In genomic region chr4:154634001-154634400, GRCm38 (mm10) we compare ENCODE assay signal across 11 mouse cellular contexts. TPM values are rescaled to one million over a fixed set of nuclear protein-coding genes. Genes with fewer than 3 reads are reported as not detected.
A peak's percentile ranks its signal among the peaks of the same experiment; 100 is the strongest.
DNase-seq lines count a peak whose midpoint lies in the region; ATAC-seq lines count a peak whose summit lies in the region.
"Had no signal": no experiment of that assay in that cellular context is flagged by ENCODE, and none has a peak within 500 bp of the region (broad histone marks: within the 10 kb centered on the region; RNA-seq: fewer than 3 reads in every experiment).

No protein-coding gene starts in this region.

- peak overlapping the region; percentile 91 for H3K9ac ChIP-seq in heart, embryonic 11.5 days (ENCODE audit: low read depth, low read length)
- H3K9ac ChIP-seq in hindbrain, embryonic 13.5 days, result peak overlapping the region; percentile 77
- H3K9ac ChIP-seq in midbrain, embryonic 12.5 days (replicated peaks), result 0 out of 2 replicates have a peak overlapping the region, but pooled peaks have one; percentile 15

- 23% methylated on average over 3 of the region's 3 CpGs for WGBS in heart, embryonic 11.5 days (ENCODE audit: insufficient replicate concordance)
- WGBS in embryonic facial prominence, embryonic 10.5 days, result 20% methylated on average over 3 of the region's 3 CpGs
- WGBS in hindbrain, embryonic 13.5 days, result 24% methylated on average over 3 of the region's 3 CpGs
- WGBS in midbrain, embryonic 12.5 days, result 36% methylated on average over 3 of the region's 3 CpGs

- peak overlapping the region; percentile 12; the same call in 1 of the 2 replicates for H3K27ac ChIP-seq in heart, embryonic 11.5 days (ENCODE audit: low read depth, low read length)
- peak overlapping the region; percentile 96 for H3K27ac ChIP-seq in embryonic facial prominence, embryonic 10.5 days (replicated peaks)
- H3K27ac ChIP-seq in hindbrain, embryonic 13.5 days, result peak overlapping the region; percentile 88
- no peak overlapping the region for H3K27ac ChIP-seq in midbrain, embryonic 12.5 days (replicated peaks)

- no peaks in the 10 kb centered on the region for H3K36me3 ChIP-seq in heart, embryonic 11.5 days (ENCODE audit: control insufficient read depth, insufficient read depth, low read length)
- H3K36me3 ChIP-seq in embryonic facial prominence, embryonic 10.5 days (replicated peaks), result peaks cover 2% of the 10 kb centered on the region; the same call in 1 of the 2 replicates
- H3K36me3 ChIP-seq in hindbrain, embryonic 13.5 days, result no peaks in the 10 kb centered on the region
- no peaks in the 10 kb centered on the region for H3K36me3 ChIP-seq in midbrain, embryonic 12.5 days

- peak overlapping the region; percentile 85 for H3K4me2 ChIP-seq in heart, embryonic 11.5 days
- peak overlapping the region; percentile 61 for H3K4me2 ChIP-seq in hindbrain, embryonic 13.5 days
- H3K4me2 ChIP-seq in midbrain, embryonic 12.5 days (replicated peaks), result peak overlapping the region; percentile 91

- H3K27me3 ChIP-seq in heart, embryonic 11.5 days (ENCODE audit: control insufficient read depth, insufficient read depth, low read length), result peaks cover 71% of the 10 kb centered on the region
- H3K27me3 ChIP-seq in embryonic facial prominence, embryonic 10.5 days (replicated peaks; ENCODE audit: low read depth, poor library complexity, severe bottlenecking), result peaks cover 95% of the 10 kb centered on the region
- H3K27me3 ChIP-seq in hindbrain, embryonic 13.5 days, result peaks cover 96% of the 10 kb centered on the region
- H3K27me3 ChIP-seq in midbrain, embryonic 12.5 days, result peaks cover 94% of the 10 kb centered on the region

- no peak for ATAC-seq in heart, embryonic 11.5 days (replicated peaks; ENCODE audit: insufficient number of reproducible peaks, low FRiP score, low TSS enrichment)
- ATAC-seq in hindbrain, embryonic 13.5 days (ENCODE audit: low FRiP score), result no peak
- no peak for ATAC-seq in midbrain, embryonic 12.5 days (ENCODE audit: low FRiP score, low read depth)

- no peaks in the 10 kb centered on the region for H3K9me3 ChIP-seq in heart, embryonic 11.5 days (replicated peaks; ENCODE audit: control insufficient read depth, low read length)
- no peaks in the 10 kb centered on the region for H3K9me3 ChIP-seq in embryonic facial prominence, embryonic 10.5 days
- no peaks in the 10 kb centered on the region for H3K9me3 ChIP-seq in hindbrain, embryonic 13.5 days
- no peaks in the 10 kb centered on the region for H3K9me3 ChIP-seq in midbrain, embryonic 12.5 days

- intact Hi-C loops in heart, postnatal 36 days (cut with DNase I), result loop anchor here (2.0 kb wide), 1 partner anchor 185 kb away; no protein-coding TSS in a partner anchor

- no peak for DNase-seq in heart, postnatal 36 days
- no peak for DNase-seq in embryonic facial prominence, embryonic 10.5 days (ENCODE audit: low spot score)
- no peak for DNase-seq in thymus, postnatal 10 days (ENCODE audit: low spot score in 2 of 2)
- no peak for DNase-seq in thymus, postnatal 4 days
- no peak for DNase-seq in testis, postnatal 10 days (ENCODE audit: low spot score)

- peaks cover 25% of the 10 kb centered on the region for H3K4me1 ChIP-seq in heart, embryonic 11.5 days (ENCODE audit: control insufficient read depth, insufficient read depth, low read length)
- peaks cover 96% of the 10 kb centered on the region for H3K4me1 ChIP-seq in embryonic facial prominence, embryonic 10.5 days
- peaks cover 39% of the 10 kb centered on the region for H3K4me1 ChIP-seq in hindbrain, embryonic 13.5 days (replicated peaks)
- peaks cover 80% of the 10 kb centered on the region for H3K4me1 ChIP-seq in midbrain, embryonic 12.5 days

- H3K4me3 ChIP-seq in heart, embryonic 11.5 days (ENCODE audit: low read depth, low read length), result peak overlapping the region; percentile 79
- H3K4me3 ChIP-seq in embryonic facial prominence, embryonic 10.5 days, result peak overlapping the region; percentile 90
- peak overlapping the region; percentile 51 for H3K4me3 ChIP-seq in hindbrain, embryonic 13.5 days
- peak overlapping the region; percentile 61 for H3K4me3 ChIP-seq in midbrain, embryonic 12.5 days

RNA-seq across cellular contexts. Expression of gene Prdm16, which starts 2.7 kb away (rescaled TPM):
- 14.2 and 14.8 TPM in 2 replicates for polyA plus RNA-seq in heart, embryonic 11.5 days (2014; fragmentation: Nextera tagmentation; extraction: Ambion mirVana)
- 10 to 100 TPM; 11.7 to 13.8 TPM for total RNA-seq in heart, postnatal 36 days (2021)
- 33.9 and 44.5 TPM in 2 replicates for polyA plus RNA-seq in embryonic facial prominence, embryonic 10.5 days (2016; fragmentation: Nextera tagmentation; extraction: Ambion mirVana)
- polyA plus RNA-seq in hindbrain, embryonic 13.5 days (2015; fragmentation: Nextera tagmentation; extraction: Ambion mirVana), result 16.1 and 17.2 TPM in 2 replicates
- 14.5 and 16.2 TPM in 2 replicates for polyA plus RNA-seq in midbrain, embryonic 12.5 days (2016; fragmentation: Nextera tagmentation; extraction: Ambion mirVana)
- polyA plus RNA-seq: C2C12 had no signal

RNA-seq across cellular contexts. Expression of gene Actrt2, which starts 33.7 kb away (rescaled TPM):
- polyA plus RNA-seq in heart, embryonic 11.5 days (2014; fragmentation: Nextera tagmentation; extraction: Ambion mirVana), result not detected in 2 replicates
- total RNA-seq in heart, postnatal 36 days (2021), result not detected
- polyA plus RNA-seq in embryonic facial prominence, embryonic 10.5 days (2016; fragmentation: Nextera tagmentation; extraction: Ambion mirVana), result not detected in 2 replicates
- not detected in 2 replicates for polyA plus RNA-seq in hindbrain, embryonic 13.5 days (2015; fragmentation: Nextera tagmentation; extraction: Ambion mirVana)
- polyA plus RNA-seq in midbrain, embryonic 12.5 days (2016; fragmentation: Nextera tagmentation; extraction: Ambion mirVana), result not detected in 2 replicates
- total RNA-seq: common myeloid progenitor, adult 5-6 weeks; left cerebral cortex, postnatal 10 days had no signal
- polyA plus RNA-seq: C2C12 had no signal

Comparison
In these comparisons a context has a peak if more than half of its experiments do, and no peak if none do; other contexts are left out.
1. H3K9ac ChIP-seq: peak in every context shown above with its lines; median percentile 91 in heart, embryonic 11.5 days; 77 in hindbrain, embryonic 13.5 days; 15 in midbrain, embryonic 12.5 days.